Mouse (Mus musculus): ENCODE measurements around the gene Padi1.
A peak's percentile ranks its signal among the peaks of the same experiment; 100 is the strongest.

Padi1 gene

DNA sequence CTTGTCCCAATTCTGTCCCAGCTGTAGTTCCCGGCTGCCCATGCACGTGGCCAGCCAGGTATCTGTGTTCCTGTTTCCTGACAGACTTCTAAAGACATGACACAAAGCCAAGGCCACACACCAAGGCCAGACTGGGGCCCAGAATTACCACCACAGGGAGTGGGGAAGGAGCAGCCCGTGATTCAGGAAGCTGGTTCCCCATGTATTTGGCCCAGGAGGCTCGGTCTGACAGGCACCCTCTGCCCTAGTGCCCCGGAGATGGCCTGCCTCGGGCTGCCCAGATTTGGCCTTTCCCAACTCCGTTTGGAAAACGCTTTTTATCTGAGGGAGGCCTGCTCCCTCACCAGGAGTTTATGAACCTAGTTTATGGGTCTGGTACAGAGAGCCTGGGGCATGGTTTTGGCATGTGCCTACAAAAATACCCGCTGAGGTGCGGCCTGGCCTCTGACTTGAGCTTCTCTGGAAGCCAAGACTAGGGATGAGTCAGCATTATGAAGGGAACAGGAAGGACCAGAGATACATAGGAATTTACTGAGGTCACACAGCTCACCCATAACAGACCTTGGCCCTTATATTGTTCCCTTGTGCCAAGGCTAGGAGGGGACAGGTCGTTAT is 16.6 kb upstream of the Padi1 start:
- peak; percentile 18 for DNase-seq (ENCODE audit: low spot score)

DNA sequence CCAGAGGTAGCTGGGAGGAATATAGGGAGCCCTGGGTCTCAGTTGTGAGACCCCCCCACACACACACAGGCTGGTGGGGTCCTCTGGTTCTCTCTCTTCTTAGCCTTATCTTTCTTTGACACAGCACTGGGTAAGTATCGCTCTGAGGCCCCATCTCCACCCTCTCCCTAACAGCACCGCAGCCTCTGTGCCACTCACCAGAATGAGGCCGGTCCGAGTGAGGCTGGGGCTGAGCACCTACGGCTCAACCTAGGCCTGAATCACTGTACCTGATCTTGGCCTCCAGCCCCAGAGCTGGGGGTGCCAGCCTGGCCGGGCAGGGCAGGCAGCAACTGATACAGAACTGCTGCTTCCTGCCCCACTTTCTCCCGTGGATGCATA is 15.2 kb upstream of the Padi1 start:
- DNase-seq (ENCODE audit: low spot score), result no peak

DNA sequence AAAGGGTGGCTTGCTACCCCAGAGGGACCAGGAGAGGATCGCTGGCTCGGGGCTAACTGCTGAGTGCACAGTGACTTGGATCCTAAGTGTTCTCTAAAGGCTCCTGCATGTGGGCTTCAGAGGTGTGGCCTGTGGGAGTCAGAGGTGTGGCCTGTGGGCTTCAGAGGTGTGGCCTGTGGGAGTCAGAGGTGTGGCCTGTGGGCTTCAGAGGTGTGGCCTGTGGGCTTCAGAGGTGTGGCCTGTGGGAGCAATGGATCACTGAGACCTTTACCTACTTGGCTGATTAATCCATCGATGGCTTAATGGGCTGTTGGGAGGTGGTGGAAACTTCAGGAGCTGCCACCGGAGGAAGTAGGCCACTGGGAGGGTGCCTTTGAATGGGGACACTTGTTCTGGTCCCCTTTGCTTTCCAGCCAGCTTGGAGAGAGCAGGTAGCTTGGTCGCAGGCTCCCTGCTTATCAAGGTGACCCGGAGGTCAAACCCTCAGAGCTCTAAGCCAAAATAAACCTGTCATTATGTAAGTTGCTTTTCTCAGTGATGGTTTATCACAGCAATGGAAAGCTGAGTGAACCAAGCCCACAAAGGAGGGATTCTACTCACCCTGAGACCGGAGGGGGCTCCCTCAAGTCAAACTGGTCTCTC is 14.7 kb upstream of the Padi1 start:
- no peak for DNase-seq (ENCODE audit: low spot score)

DNA sequence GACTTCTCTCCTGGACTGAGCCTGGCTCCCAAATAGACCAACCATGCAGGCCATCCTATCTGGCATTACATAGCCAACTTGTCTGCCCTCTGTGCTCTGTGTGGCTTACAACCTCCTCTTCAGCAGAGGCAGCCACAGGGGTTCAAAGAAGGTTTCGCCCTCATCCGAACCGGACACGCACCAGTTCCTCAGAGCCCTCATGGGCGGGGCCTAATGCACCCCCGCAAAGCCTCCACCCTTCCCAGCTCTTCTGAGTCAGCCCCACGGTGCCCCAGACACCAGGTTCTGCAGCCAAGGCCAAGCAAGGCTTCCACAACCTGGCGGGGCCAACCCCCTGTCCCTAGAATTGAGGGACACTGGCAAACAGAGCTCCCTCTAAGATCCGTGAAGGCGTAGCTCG is 13.7 kb upstream of the Padi1 start:
- DNase-seq (ENCODE audit: low spot score), result no peak

DNA sequence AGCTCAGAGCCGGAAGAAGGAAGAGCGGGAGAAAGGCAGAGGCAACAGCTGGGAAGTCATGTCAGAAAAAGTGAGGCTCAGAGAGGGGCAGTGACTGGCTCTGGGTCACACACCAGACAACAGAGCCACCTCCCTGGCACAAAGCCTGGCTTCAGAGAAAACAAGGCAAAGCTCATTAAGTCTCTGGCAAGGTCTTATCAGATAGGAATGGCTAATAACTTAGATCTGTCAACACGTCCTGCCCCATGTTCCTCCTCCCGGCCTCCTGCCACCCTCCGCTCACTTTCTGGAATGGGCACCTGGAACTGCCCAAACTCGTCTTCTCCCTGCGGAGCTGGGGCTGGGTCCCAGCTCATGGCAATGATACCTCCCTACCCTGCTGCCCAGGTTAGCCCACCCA is 12.2 kb upstream of the Padi1 start:
- no peak for DNase-seq (ENCODE audit: low spot score)

DNA sequence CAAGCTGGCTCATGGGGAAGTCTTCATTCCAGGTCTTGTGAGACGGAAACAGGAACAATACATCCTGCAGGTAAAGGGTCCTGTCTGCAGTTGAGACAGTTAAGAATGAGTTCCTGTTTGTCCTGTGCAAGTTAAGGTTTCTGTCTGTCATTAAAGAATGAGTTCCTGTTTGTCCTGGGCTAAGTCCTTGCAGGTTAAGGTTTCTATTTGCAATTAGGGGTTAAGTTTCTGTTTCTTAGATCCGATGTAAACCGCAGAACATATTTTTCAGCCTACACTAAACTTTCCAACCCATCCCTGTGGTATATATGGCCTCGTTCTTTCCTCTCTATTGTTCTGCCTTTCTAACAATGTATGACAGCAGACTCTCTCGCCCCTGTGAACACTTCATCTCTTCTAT is 11.5 kb upstream of the Padi1 start:
- DNase-seq (ENCODE audit: low spot score), result no peak

DNA sequence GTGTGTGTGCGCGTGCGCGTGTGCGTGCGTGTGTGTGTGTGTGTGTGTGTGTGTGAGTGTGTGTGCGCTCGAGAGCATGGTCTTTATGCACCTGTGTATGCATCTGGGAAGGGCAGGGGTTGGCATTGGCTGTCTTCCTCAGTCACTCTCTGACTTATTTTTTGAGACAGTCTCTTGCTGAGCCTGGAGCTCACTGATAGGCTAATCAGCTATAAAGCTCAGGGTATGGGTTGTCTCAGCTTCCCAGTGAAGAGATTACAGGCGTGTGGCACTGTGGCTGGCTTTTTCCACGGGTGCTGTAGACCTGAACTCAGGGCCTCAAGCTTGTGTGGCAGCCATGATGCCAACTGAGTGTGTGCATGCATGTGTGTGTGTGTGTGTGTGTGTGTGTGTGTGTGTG is 9.6 kb upstream of the Padi1 start:
- DNase-seq (ENCODE audit: low spot score), result no peak

DNA sequence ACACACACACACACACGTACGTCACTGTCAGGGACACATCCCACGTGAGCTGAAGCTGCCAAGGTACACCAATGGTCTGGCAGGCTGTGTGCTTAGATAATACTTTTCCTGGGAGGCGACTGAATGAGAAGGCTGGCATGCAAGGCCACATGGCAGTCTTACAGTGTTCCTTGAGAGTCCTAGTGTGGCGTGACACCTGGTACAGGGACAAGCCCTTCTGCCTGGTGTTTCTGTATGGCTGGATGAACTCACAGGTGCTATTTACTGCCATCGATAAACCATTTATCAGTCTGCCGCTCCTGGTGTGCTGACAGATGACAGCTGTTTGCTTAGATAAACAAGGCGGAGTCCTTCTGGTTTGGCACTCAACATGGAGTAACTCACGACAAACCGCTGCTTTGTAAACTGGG is 8.9 kb upstream of the Padi1 start:
- DNase-seq (ENCODE audit: low spot score), result no peak

DNA sequence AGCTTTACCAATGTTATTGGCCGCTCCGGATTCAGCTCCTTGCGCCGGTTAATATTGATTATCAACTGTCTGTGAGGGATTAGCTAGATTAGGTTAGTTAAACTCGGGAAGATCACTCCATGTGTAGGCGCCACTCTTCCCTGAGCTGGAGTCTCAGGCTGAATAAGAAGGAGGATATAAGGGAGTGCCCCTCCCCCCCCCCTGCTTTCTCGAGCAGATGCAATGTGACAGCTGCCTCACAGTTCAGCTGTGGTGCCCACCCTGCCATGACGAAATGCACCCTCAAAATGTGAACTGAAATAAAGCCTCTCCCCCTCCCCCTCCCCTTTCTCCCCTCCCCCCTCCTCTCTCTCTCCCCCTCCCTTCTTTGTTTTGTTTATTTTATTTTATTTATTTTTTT is 8.0 kb upstream of the Padi1 start:
- DNase-seq (ENCODE audit: low spot score), result no peak

DNA sequence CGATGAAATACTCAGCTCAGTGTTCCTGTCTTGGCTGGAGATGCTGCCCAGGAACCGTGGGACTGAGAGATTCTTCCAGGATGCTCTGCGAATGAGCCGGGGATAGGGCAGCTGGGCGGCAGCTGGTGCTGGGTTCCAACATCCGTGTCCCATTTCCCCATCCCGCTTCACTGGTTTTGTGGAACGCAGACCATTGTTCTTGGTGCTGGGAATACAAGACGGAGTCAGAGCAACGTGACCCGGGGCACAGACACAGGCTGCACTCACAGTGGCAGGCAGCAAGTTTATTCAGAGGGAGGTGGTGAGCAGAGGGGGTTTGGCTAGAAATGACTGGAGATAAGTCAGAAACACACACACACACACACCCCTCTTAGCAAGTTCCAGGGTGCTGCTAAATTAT is 3.7 kb upstream of the Padi1 start:
- no peak for DNase-seq (ENCODE audit: low spot score)

DNA sequence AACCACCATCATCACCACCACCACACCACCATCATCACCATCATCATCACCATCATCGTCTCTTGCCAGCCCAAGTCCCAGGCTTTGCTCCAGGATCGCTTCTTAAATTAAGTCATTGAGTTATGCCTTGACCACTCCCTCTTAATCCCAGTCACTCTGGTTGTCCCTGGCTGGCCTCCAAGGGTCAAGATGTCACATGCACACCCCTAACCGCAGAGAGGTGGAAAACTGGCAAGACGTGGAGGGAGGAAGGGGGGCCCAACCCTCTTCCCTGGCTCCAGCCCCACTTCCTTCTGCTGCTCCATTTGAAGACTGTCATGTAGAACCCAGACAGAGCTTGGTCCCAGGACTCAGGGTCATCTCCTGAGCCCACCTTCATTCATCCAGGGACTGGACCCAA is 587 bp downstream of the Padi1 start:
- no peak for DNase-seq (ENCODE audit: low spot score)

DNA sequence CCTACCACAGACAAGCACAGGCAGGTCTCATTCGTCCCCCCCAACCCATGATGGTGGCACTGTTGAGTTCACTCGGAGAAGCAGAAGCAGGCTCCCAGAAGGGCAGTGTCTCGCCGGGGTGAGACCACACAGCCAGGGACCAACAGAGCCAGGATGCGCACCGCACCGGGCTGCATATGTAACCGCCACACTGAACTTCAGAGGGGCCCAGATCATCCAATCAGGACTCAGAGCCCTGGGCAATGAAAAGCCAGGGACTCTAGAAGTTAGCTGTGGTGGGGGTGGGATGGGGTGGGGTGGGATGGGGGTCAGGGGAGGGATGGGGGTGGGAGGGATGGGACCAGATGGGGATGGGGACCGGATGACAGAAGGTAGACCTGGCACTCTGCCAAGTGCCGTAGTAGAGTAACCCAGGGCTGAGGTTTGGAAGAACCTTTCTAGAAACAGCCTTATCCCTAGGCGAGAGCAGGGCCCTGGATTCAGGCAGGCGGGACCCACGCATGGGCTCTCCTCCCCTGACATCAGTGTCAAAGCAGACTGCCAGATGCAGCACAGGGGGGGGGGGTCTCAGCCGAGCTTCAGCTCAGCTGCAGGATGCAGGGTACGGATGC is 1.8 kb downstream of the Padi1 start:
- no peak for DNase-seq (ENCODE audit: low spot score)

DNA sequence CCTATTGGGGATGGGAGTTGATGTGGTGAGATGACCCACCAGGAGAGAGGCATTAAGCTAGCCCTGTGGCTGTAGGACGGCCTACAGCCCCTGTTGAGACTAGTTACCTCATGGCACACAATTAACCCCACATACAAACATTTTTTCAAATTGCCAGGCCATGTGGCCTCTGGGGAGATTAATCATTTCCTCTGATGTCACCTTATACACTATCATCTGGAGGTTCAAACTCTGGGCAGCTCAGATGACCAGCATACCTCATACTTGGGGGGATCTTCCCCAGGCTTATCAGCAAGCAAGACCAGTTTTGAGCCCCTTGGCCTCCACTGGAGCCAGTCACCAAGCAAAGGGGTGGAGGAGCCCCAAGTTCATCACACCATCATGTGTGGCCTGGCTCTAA is 2.7 kb downstream of the Padi1 start:
- DNase-seq (ENCODE audit: low spot score), result no peak

DNA sequence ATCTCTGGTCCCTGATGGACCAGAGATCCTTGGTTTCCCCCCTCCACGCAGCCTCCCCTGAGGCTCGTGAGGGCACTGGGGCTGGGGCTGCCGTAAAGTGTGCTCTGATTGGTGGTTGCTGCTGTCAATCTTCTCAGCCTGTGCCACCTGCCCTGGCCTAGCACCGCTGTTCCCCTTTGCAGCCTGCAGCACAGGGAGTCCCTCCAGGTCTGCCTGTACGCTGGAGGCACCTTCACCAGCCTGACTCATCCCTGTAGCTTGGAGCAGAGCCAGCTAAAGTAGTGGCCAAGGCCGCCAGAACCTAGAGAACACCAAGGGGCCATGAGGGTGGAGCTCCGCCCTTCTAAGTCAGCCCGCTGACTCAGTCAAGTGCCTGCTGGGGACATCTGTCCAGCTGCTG is 7.7 kb downstream of the Padi1 start:
- DNase-seq (ENCODE audit: low spot score), result no peak

DNA sequence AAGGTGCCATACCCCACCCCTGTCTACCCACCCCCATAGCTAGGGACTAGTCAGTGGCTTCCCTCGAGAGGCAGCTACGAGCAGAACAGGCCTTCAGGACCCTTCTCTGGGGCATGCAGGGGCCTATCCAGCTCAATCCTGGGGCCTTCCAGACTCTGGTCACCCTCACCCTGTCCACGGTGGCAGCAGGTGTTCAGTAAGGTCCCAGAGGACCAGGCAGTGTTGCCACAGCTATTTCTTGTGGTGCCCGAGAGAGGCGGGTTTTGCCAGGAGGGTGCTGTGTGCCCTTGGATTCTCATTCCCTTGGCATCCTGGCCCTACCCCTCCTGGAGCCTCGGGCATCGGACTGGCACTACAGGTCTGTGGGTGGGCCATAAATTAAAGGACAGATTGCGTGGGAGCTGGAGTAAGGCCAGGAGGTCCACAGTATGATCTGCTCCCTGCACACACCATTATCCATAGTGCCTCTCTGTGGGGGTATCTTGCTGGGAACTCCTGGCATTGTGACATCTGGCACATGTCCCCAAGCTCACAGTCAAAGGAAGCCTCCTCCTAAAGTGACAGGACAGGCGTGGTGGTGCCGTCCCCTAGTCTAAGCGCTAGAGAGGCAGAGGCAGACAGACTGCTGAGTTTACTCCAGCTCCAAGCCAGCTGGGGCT is 9.2 kb downstream of the Padi1 start:
- no peak for DNase-seq (ENCODE audit: low spot score)

DNA sequence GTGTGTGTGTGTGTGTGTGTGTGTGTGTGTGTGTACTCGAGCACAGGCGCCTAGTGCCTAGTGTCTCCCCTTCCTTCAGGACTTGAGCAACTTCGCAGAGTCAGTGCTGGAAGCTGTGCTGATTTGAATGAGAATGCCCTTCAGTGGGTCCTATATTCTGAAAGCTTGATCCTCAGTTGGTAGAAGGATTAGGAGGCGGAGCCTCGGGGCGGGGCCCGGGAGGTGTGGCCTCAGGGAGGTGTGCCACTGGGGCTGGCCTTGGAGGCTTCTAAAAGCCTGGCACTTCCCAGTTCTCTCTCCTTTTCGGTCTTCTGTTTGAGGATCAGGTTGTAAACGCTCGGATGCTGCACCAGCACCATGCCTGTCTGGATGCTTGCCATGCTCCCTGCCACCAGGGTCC is 9.9 kb downstream of the Padi1 start:
- no peak for DNase-seq (ENCODE audit: low spot score)

DNA sequence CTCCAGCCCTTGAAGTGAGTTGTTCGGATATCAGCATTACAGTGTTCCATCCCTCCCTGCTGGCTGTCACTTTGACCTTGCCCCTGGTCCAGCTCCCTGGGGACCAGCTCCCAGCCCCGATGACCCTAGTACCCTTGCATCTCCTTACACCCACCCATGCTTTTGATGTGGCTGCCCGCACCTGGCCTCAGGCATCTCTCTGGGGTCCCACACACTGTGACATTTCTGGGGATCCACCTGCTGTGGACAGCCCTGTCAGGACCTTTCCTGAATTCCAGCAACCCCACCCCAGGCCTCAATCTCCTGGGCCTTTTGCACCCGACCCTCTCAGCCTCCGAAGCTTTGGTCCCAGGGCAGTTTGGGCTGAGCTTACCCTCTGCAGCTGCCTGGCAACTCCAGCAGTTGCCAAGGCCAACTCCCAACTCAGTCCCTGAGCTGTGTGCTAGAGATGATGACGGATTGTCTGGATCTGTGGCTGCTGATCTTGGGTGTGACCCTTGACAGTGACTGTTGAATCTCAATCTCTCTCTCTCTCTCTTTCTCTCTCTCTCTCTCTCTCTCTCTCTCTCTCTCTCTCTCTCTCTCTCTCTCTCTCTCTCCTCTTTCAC is 11.1 kb downstream of the Padi1 start:
- no peak for DNase-seq (ENCODE audit: low spot score)

DNA sequence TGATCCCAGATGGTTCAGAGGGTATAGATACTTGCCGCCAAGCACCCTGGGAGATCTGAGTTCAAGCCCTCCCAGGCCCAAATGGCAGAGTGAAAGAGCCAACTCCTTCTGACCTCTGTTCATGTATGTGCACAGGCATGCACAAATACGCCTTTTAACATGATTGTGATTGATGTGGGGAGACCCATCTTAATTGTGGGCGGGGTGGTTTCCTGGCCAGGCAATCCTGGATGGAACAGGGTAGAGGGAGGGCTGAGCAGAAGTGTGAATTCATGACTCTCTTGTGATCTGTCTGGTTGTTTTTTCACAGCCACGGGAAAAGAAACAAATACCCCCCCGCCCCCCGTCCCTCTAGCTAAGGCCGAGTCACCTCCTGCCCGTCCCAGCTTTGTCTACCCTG is 12.8 kb downstream of the Padi1 start:
- DNase-seq (ENCODE audit: low spot score), result no peak

DNA sequence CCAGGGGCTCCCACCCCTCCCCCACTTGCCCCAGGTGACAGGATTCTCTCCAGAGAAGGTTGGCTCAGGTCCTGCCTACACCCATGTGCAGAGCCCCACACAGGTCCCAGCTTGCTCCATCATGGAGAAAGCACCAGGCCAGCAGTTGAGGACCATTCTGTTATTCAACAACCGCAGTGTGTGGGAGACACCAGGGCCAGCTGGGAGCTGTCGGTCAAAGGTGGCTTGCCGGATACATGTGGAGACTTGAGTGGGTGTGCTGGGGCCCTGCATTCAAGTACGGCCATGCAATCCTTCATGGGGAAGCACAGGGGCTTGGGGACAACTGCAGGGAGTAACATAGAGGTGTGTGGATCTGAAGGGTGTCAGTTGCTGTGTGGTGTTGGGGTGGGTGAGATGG is 13.8 kb downstream of the Padi1 start:
- no peak for DNase-seq (ENCODE audit: low spot score)

DNA sequence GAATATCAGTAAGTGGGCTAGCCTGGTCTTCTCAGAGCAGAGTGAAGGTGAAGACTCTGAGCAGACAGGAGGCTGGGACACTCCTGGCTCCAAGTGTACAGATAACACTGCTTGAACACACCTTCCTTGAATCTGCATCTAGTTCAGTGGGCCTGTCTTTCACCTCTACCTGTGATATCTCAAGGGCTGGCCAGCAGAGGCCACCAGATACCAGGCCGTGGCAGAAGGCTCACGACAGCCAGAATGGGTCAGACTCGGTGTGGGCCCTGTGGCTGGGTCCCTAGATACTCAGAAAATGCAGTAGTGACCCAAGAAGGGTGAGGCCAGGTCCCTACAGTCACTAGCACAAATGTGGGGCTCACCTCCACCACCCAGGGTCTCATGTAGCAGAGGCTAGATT is 18.3 kb downstream of the Padi1 start:
- DNase-seq (ENCODE audit: low spot score), result no peak

DNA sequence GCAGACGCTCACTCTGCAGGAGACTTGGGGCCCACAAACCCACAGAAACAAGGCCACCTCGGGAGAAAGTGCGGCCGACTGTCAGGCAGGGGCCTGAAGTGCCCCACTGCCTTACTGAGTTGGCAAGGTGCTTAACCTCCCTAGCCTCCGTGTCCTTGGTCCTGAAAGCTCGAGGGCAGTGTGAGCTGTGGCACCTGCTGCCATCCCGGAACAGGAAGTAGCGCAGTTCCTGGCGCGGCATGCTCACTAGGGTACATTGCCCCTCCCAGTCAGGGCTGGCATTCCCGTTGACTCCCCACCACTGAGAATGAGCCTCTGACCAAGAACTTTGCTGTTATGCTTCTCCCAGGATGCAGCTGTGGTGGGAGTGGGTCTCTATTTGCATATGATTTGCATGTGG is 19.6 kb downstream of the Padi1 start:
- DNase-seq (ENCODE audit: low spot score), result no peak

DNA sequence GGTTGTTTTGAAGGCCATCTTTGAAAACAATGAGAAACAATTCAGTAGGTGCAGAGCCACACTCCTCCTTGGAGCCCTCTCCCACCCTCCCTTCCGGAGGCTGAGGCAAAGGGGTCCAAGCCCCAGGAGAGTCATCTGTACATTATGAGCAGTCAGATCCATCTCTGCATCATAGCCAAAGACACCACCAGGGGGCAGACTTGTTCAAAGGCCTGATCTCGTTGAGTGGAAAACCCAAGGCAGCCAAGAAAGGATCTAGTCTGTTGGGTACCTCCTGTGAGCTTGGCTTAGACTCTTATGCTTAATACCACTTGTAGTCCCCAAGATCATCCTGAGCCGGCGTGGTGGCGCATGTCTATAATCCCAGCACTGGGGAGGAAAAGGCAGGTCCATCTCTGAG is 23.6 kb downstream of the Padi1 start:
- peak; percentile 24 for DNase-seq (ENCODE audit: low spot score)

DNA sequence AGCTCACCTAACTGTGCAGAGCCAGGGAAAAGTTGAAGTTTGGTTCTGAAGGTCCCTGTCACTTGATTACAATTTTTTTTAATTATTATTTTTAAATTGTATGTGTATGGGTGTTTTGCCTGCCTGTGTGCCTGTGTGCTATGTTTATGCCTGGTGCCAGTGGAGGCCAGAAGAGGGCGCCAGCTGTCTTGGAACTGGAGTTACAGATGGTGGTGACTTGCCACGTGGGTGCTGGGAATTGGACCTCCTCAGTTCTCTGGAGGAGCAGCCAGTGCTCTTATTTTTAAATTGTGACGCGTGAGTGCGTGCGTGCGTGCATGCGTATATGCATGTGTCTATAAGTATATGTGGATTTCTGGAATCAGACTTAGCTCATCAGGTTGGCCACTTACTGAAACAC is 28.2 kb downstream of the Padi1 start:
- DNase-seq (ENCODE audit: low spot score), result no peak

All from adipocyte (in vitro differentiated cells).